Mouse (Mus musculus): ENCODE measurements around the gene Rtl5.

GRCm38 (mm10) chrX:102035671-102036070 lies 35.4 kb downstream of the Rtl5 start:
- TF ChIP-seq POLR2A (IDR thresholded peaks at IDR 0.05; ENCODE audit: insufficient read depth, low read depth, low read length) (no peak), CTCF (IDR thresholded peaks at IDR 0.05) (no peak)
